Mouse (Mus musculus) bone marrow, adult 2 months (tissue): ENCODE measurements at regions not wholly inside any gene's neighbourhood (a gene's known extent, or its start where the extent isn't known, plus 50 kb on each side); places are given as distances from the start of the nearest gene placed in this dataset.

Experiments
- CTCF ChIP-seq: fragments of 200-500 bp; IDR thresholded peaks from 2 replicates; pipeline ENCODE4 v1.5.1; 2011; ENCODE audit warnings: low read length, control low read depth; ENCODE audit not compliant: control insufficient read depth, insufficient read depth
- POLR2A ChIP-seq: fragments of 200-500 bp; IDR thresholded peaks from 2 replicates; pipeline ENCODE4 v1.6.1; 2011; ENCODE audit warnings: low read depth, mild to moderate bottlenecking, control low read depth, low read length, borderline replicate concordance; ENCODE audit not compliant: control insufficient read depth

DNA sequence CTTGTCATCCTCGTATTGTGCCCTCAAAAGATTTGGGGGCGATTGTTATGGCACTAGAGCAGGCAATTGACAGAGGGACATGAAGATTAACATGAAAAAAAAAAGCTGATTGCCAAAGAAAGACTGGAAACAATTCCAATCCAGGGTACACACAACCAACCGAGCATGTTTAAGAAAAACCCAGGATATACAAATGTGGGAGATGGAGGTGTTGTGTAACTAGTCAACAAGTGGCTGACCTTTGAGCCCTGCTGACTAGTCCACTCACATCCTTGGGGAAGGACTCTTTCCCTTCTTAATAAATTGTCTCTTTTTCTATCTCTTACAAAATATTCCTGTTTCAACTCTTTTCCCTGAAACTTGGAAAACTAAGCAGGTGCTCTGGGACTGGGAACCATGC lies 484.9 kb upstream of the Gm5415 start:
- TF ChIP-seq CTCF: no peak
- no peak for TF ChIP-seq POLR2A
